Mouse (Mus musculus): ENCODE measurements at regions not wholly inside any gene's neighbourhood (a gene's known extent, or its start where the extent isn't known, plus 50 kb on each side); places are given as distances from the start of the nearest gene placed in this dataset.

DNA sequence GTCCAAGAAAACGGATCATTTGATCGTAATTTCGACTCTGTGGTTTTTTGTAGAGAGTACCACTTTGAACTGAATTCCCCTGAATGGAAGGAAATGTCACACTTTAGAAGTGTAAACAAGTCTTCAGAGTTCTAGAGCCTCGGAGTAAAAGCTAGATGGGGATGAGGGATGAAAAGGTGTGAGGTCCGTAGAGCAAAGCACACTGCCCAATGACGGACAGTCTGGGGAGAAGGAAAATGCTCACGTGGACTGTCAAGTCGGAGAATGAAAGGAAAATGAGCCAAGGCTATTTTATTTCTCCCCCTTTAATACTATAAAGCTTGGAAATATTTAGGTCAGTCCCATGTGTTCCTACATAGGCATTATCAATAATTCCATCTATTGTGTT lies 484.5 kb upstream of the Hsf2 start:
- TF ChIP-seq CTCF (IDR thresholded peaks at IDR 0.05 in 2 of 3, conservative IDR thresholded peaks at IDR 0.05 in 1 of 3; ENCODE audit: control insufficient read depth in 1 of 3, insufficient read depth in 1 of 3, low read depth in 2 of 3, low read length in 3 of 3, poor library complexity in 1 of 3, severe bottlenecking in 1 of 3) (0 out of 6 replicates have a peak, but pooled peaks of 1 of the 3 experiments have one; percentile 1), USF1 (IDR thresholded peaks at IDR 0.05; ENCODE audit: low read depth, low read length) (no peak), POLR2A (IDR thresholded peaks at IDR 0.05; ENCODE audit: control insufficient read depth in 1 of 2, insufficient read depth in 1 of 2, low read depth in 1 of 2, low read length in 2 of 2, poor library complexity in 1 of 2) (no peak), ZMIZ1 (IDR thresholded peaks at IDR 0.05; ENCODE audit: low read depth, low read length) (no peak)
